Mouse (Mus musculus) testis, adult 10 weeks (tissue): Measurements from ENCODE around the gene Vmn1r125. TPM values are rescaled to one million over a fixed set of nuclear protein-coding genes. Genes with fewer than 3 reads are reported as not detected.

ENCODE experiments used
- polyA plus RNA-seq: library from polyadenylated mRNA; stranded (reverse); fragments of 350-450 nt; fragmentation: Illumina TruSeq; extraction: RNeasy Lipid Tissue Mini Kit (QIAGEN cat#74804); gene quantifications from one replicate; pipeline ENCODE4 v1.2.3, GENCODE M21; 2014; ENCODE audit warnings: low read depth, low replicate concordance

Gene Vmn1r125
- polyA plus RNA-seq, result not detected

DNA sequence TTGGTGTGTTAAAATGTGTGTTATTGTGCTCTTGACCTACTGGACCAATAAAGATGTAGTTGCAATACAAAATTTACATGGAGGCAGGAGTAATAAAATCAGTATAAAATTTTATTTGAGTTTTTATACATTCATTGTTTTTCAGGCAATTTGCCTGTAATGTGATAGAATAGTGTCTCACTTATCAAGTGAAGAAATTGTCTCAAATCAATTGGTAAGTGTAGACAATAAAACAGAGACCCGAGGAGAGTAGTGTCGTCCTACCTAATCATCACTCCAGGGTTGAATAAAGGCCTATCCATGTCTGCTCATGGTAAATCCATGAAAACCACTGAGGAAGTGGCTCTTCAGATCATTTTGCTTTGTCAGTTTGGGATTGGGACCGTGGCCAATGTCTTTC is at the start of gene Vmn1r125:
Gene Vmn1r125 (plus strand): TSS at position 301 of the 400 bp plus-strand sequence.

GRCm38 (mm10) chr7:21260517-21260916 is 11.5 kb upstream of the Vmn1r125 start, which contains the start of gene Vmn1r124:
Vmn1r124 (minus strand) TSS chr7:21260617.

DNA sequence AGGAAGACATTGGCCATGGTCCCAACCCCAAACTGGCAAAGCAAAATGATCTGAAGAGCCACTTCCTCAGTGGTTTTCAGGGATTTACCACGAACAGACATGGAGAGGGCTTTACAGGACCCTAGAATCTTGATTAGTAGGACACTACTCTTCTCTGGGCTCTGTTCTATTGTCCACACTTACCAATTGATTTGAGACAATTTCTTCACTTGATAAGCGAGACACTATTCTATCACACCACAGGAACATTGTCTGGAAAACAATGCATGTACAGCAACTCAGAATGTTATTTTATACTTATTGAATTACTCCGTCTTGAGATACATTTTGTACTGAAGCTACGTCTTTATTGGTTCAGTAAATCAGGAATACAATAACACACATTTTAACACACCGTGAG is 29.4 kb downstream of the Vmn1r125 start, which contains the start of gene Vmn1r126:
Gene Vmn1r126 (minus strand): TSS at position 101 of the 400 bp plus-strand sequence.

DNA sequence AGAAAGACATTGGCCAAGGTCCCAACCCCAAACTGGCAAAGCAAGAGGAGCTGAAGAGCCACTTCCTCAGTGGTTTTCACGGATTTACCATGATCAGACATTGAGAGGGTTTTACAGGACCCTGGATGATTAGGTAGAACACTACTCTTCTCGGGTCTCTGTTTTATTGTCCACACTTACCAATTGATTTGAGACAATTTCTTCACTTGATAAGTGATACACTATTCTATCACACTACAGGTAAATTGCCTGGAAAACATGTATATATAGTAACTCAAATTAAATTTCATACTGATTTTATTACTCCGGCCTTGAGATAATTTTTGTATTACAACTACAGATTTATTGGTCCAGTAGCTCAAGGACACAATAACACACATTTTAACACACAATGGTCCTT is 47.8 kb downstream of the Vmn1r125 start, which contains the start of gene Vmn1r127:
Gene Vmn1r127 (minus strand): TSS at position 101 of the 400 bp plus-strand sequence.

Other genes starting within 250 kb of the Vmn1r125 start
- not detected for gene Vmn1r120, start 218.4 kb upstream of the Vmn1r125 start, polyA plus RNA-seq
- not detected for gene Vmn1r121, start 173.7 kb upstream of the Vmn1r125 start, polyA plus RNA-seq
- not detected for gene Vmn1r122, start 138.1 kb upstream of the Vmn1r125 start, polyA plus RNA-seq
- not detected for gene Vmn1r123, start 110.0 kb upstream of the Vmn1r125 start, polyA plus RNA-seq
- not detected for gene Gm5157, start 81.8 kb upstream of the Vmn1r125 start, polyA plus RNA-seq
- gene Vmn1r124, start 11.6 kb upstream of the Vmn1r125 start, polyA plus RNA-seq, result not detected
- gene Vmn1r126, start 29.3 kb downstream of the Vmn1r125 start, polyA plus RNA-seq, result not detected
- gene Vmn1r127, start 47.7 kb downstream of the Vmn1r125 start, polyA plus RNA-seq, result not detected
- gene Vmn1r128, start 77.2 kb downstream of the Vmn1r125 start, polyA plus RNA-seq, result not detected
- not detected for gene Vmn1r129, start 89.1 kb downstream of the Vmn1r125 start, polyA plus RNA-seq
- not detected for gene Gm6882, start 160.6 kb downstream of the Vmn1r125 start, polyA plus RNA-seq
- not detected for gene Vmn1r130, start 239.6 kb downstream of the Vmn1r125 start, polyA plus RNA-seq